Mouse (Mus musculus) liver, postnatal 0 days (tissue): Measurements from ENCODE around the gene Tmed6. TPM values are rescaled to one million over a fixed set of nuclear protein-coding genes. Genes with fewer than 3 reads are reported as not detected.

Experiments
- ATAC-seq: fragments of 200-750 bp; cut with Nextera tagmentation; 2 replicates; pipeline ENCODE4 v1.8.0; 2017; ENCODE audit warnings: mild to moderate bottlenecking, moderate library complexity
- DNase-seq: peaks from one replicate; pipeline ENCODE4 v3.0.0-alpha.2; 2016
- H3K27ac ChIP-seq: fragments of 300-500 bp; sonication (generic); 2 replicates; pipeline ENCODE4 v1.5.1; 2014; ENCODE audit warnings: antibody characterized with exemption, moderate library complexity, mild to moderate bottlenecking, low read depth
- H3K27me3 ChIP-seq: fragments of 300-500 bp; sonication (generic); 2 replicates; pipeline ENCODE4 v1.6.1; 2014; ENCODE audit warnings: low read length, control low read depth, mixed read lengths; ENCODE audit not compliant: insufficient read depth
- H3K36me3 ChIP-seq: fragments of 300-500 bp; sonication (generic); replicated peaks from 2 replicates; pipeline ENCODE4 v1.6.1; 2014; ENCODE audit warnings: mild to moderate bottlenecking, control low read depth, low read length, moderate library complexity, mixed read lengths; ENCODE audit not compliant: insufficient read depth
- H3K4me1 ChIP-seq: fragments of 300-500 bp; sonication (generic); 2 replicates; pipeline ENCODE4 v1.6.1; 2014; ENCODE audit warnings: antibody characterized with exemption, mild to moderate bottlenecking, control low read depth; ENCODE audit not compliant: insufficient read depth
- H3K4me2 ChIP-seq: fragments of 300-500 bp; sonication (generic); 2 replicates; pipeline ENCODE4 v1.6.1; 2014; ENCODE audit warnings: low read depth, mild to moderate bottlenecking, low read length, moderate library complexity, mixed read lengths
- H3K4me3 ChIP-seq: fragments of 300-500 bp; sonication (generic); 2 replicates; pipeline ENCODE4 v1.5.1; 2014; ENCODE audit warnings: low read depth, low read length
- H3K9ac ChIP-seq: fragments of 300-500 bp; sonication (generic); replicated peaks from 2 replicates; pipeline ENCODE4 v1.6.1; 2014; ENCODE audit warnings: mild to moderate bottlenecking, moderate library complexity
- H3K9me3 ChIP-seq: fragments of 300-500 bp; sonication (generic); 2 replicates; pipeline ENCODE4 v1.6.1; 2016; ENCODE audit warnings: mild to moderate bottlenecking, control low read depth, low read length, mixed read lengths
- CTCF ChIP-seq: sonication (generic); IDR thresholded peaks from 2 replicates; pipeline ENCODE4 v1.5.1; 2016; ENCODE audit warnings: antibody characterized with exemption, low read depth
- EP300 ChIP-seq: IDR thresholded peaks from 2 replicates; pipeline ENCODE4 v1.6.1; 2016; ENCODE audit warnings: antibody characterized with exemption, low read depth, mild to moderate bottlenecking
- WGBS: fragments of 180-500 bp; shearing (Covaris S2); extraction: QIAGEN DNeasy Blood & Tissue Kit; methylation state at CpG from one replicate; pipeline ENCODE4 v1.1.7; 2014; ENCODE audit not compliant: insufficient replicate concordance; 5-methylcytosine and 5-hydroxymethylcytosine counted together
- microRNA-seq: library from miRNA; unstranded; fragments of <30 nt; microRNA quantifications from one replicate; pipeline ENCODE4, GENCODE M21; 2016
- polyA plus RNA-seq: library from polyadenylated mRNA; unstranded; fragments of >200 nt; fragmentation: Nextera tagmentation; extraction: Ambion mirVana; gene quantifications from 2 replicates; pipeline ENCODE4 v1.2.1, GENCODE M21; 2015

Gene Tmed6
- polyA plus RNA-seq, 1 experiment from 2014 or later, result 0.92 TPM

GRCm38 (mm10) chr8:107029310-107029709 is 36.1 kb downstream of the Tmed6 start:
- DNase-seq, result no peak
- 74% methylated on average over 3 of the region's 3 CpGs for WGBS

GRCm38 (mm10) chr8:107023479-107023878 is 42.0 kb downstream of the Tmed6 start:
- WGBS, result 85% methylated on average over 8 of the region's 8 CpGs
- Histone ChIP-seq H3K27ac (no peak overlapping the region), H3K9ac (no peak overlapping the region), H3K27me3 (no peaks in the 10 kb centered on the region), H3K4me2 (no peak overlapping the region), H3K4me1 (no peaks in the 10 kb centered on the region), H3K9me3 (no peaks in the 10 kb centered on the region), H3K4me3 (no peak overlapping the region), H3K36me3 (no peaks in the 10 kb centered on the region)
- DNase-seq, result no peak
- no peak for ATAC-seq
- no peak for TF ChIP-seq EP300
- TF ChIP-seq CTCF, result no peak

More at GRCm38 (mm10) chr8:107029310-107029709, 36.1 kb downstream of the Tmed6 start:
- H3K4me2 ChIP-seq, result no peak overlapping the region
- no peak overlapping the region for H3K27ac ChIP-seq
- no peak for ATAC-seq
- H3K9me3 ChIP-seq, result no peaks in the 10 kb centered on the region
- TF ChIP-seq EP300, result no peak
- no peak for TF ChIP-seq CTCF
- H3K4me3 ChIP-seq, result no peak overlapping the region
- H3K9ac ChIP-seq, result no peak overlapping the region
- peaks cover 18% of the 10 kb centered on the region for H3K4me1 ChIP-seq
- H3K36me3 ChIP-seq, result no peaks in the 10 kb centered on the region
- H3K27me3 ChIP-seq, result no peaks in the 10 kb centered on the region

GRCm38 (mm10) chr8:107014915-107015314 is 50.5 kb downstream of the Tmed6 start:
- Histone ChIP-seq H3K27ac (no peak overlapping the region), H3K4me2 (no peak overlapping the region), H3K27me3 (no peaks in the 10 kb centered on the region), H3K9me3 (no peaks in the 10 kb centered on the region), H3K4me1 (no peaks in the 10 kb centered on the region), H3K4me3 (no peak overlapping the region), H3K9ac (no peak overlapping the region), H3K36me3 (no peaks in the 10 kb centered on the region; the same call in 1 of the 2 replicates)
- no peak for ATAC-seq
- no peak for DNase-seq
- TF ChIP-seq EP300, result no peak
- no peak for TF ChIP-seq CTCF
- 79% methylated on average over 1 of the region's 1 CpGs for WGBS

- no peak overlapping the region for H3K4me3 ChIP-seq
- H3K36me3 ChIP-seq, result no peaks in the 10 kb centered on the region; the same call in 1 of the 2 replicates
- no peak for TF ChIP-seq EP300
- TF ChIP-seq CTCF, result no peak
- H3K4me2 ChIP-seq, result no peak overlapping the region
- WGBS, result 76% methylated on average over 2 of the region's 2 CpGs
- H3K9ac ChIP-seq, result no peak overlapping the region
- H3K27me3 ChIP-seq, result no peaks in the 10 kb centered on the region
- DNase-seq, result no peak
- no peak for ATAC-seq
- H3K4me1 ChIP-seq, result no peaks in the 10 kb centered on the region
- no peaks in the 10 kb centered on the region for H3K9me3 ChIP-seq
- no peak overlapping the region for H3K27ac ChIP-seq
Observed at GRCm38 (mm10) chr8:107012666-107013065, 52.8 kb downstream of the Tmed6 start.

Small RNA genes lying within 50 kb of the gene (microRNA-seq; reads per million reads assigned to microRNA genes)
- gene Mir7075, result 1.2 reads per million

Other genes starting within 250 kb of the Tmed6 start
- 0.05 TPM in 1 of 2 replicates, not detected in the other for gene Has3, start 195.4 kb downstream of the Tmed6 start, polyA plus RNA-seq
- 20.7 and 22.4 TPM in 2 replicates for gene Utp4, start 172.0 kb downstream of the Tmed6 start, polyA plus RNA-seq
- 1.8 and 1.9 TPM in 2 replicates for gene Sntb2, start 129.9 kb downstream of the Tmed6 start, polyA plus RNA-seq
- gene Vps4a, start 34.4 kb downstream of the Tmed6 start, polyA plus RNA-seq, result 16.8 and 18.3 TPM in 2 replicates
- gene Pdf, start 17.0 kb downstream of the Tmed6 start, polyA plus RNA-seq, result 20.7 and 21.5 TPM in 2 replicates
- gene Cog8, start 9.0 kb downstream of the Tmed6 start, polyA plus RNA-seq, result 15.6 and 16.8 TPM in 2 replicates
- 31.2 and 31.4 TPM in 2 replicates for gene Nip7, start 8.8 kb downstream of the Tmed6 start, polyA plus RNA-seq
- 6.9 and 7.3 TPM in 2 replicates for gene Terf2, start 30.9 kb upstream of the Tmed6 start, polyA plus RNA-seq
- 19.7 and 23.6 TPM in 2 replicates for gene Cyb5b, start 85.0 kb upstream of the Tmed6 start, polyA plus RNA-seq
- gene Nfat5, start 227.8 kb upstream of the Tmed6 start, polyA plus RNA-seq, result 1.6 and 1.7 TPM in 2 replicates